Mouse (Mus musculus) midbrain, embryonic 12.5 days (tissue): Measurements from ENCODE around the gene Chka. TPM values are rescaled to one million over a fixed set of nuclear protein-coding genes. Genes with fewer than 3 reads are reported as not detected.

Experiments
- ATAC-seq: fragments of 200-750 bp; cut with Nextera tagmentation; 2 replicates; pipeline ENCODE4 v1.8.0; 2017; ENCODE audit warnings: low read depth, moderate TSS enrichment, moderate library complexity; ENCODE audit not compliant: low FRiP score
- H3K27ac ChIP-seq: fragments of 300-500 bp; sonication (generic); replicated peaks from 2 replicates; pipeline ENCODE4 v1.5.1; 2016; ENCODE audit warnings: mild to moderate bottlenecking
- H3K27me3 ChIP-seq: fragments of 300-500 bp; sonication (generic); 2 replicates; pipeline ENCODE4 v1.6.1; 2016; ENCODE audit warnings: mild to moderate bottlenecking
- H3K36me3 ChIP-seq: fragments of 300-500 bp; sonication (generic); 2 replicates; pipeline ENCODE4 v1.6.1; 2016
- H3K4me1 ChIP-seq: fragments of 300-500 bp; sonication (generic); 2 replicates; pipeline ENCODE4 v1.6.1; 2016
- H3K4me2 ChIP-seq: fragments of 300-500 bp; sonication (generic); replicated peaks from 2 replicates; pipeline ENCODE4 v1.6.1; 2016; ENCODE audit warnings: mild to moderate bottlenecking, moderate library complexity
- H3K4me3 ChIP-seq: fragments of 300-500 bp; sonication (generic); 2 replicates; pipeline ENCODE4 v1.5.1; 2016; ENCODE audit warnings: mild to moderate bottlenecking
- H3K9ac ChIP-seq: fragments of 300-500 bp; sonication (generic); replicated peaks from 2 replicates; pipeline ENCODE4 v1.6.1; 2016; ENCODE audit warnings: mild to moderate bottlenecking, moderate library complexity
- H3K9me3 ChIP-seq: fragments of 300-500 bp; sonication (generic); 2 replicates; pipeline ENCODE4 v1.6.1; 2016; ENCODE audit warnings: mild to moderate bottlenecking
- WGBS: fragments of 180-500 bp; shearing (Covaris S2); methylation state at CpG from one replicate; pipeline ENCODE4 v1.1.7; 2016; 5-methylcytosine and 5-hydroxymethylcytosine counted together
- polyA plus RNA-seq: library from polyadenylated mRNA; unstranded; fragments of >200 nt; fragmentation: Nextera tagmentation; extraction: Ambion mirVana; gene quantifications from 2 replicates; pipeline ENCODE4 v1.2.1, GENCODE M21; 2016

The Chka gene
- polyA plus RNA-seq, 1 experiment from 2014 or later: 73.9 TPM

- Histone ChIP-seq H3K9ac (no peak overlapping the region), H3K27me3 (no peaks in the 10 kb centered on the region), H3K27ac (peak overlapping the region; percentile 69), H3K4me2 (no peak overlapping the region), H3K4me1 (peaks cover 11% of the 10 kb centered on the region), H3K36me3 (peaks cover 61% of the 10 kb centered on the region), H3K4me3 (no peak overlapping the region), H3K9me3 (no peaks in the 10 kb centered on the region)
- 91% methylated on average over 10 of the region's 10 CpGs for WGBS
- no peak for ATAC-seq
These were observed 44.6 kb downstream of the Chka start for GRCm38 (mm10) chr19:3896208-3896607.

- H3K4me1 ChIP-seq: peaks cover 11% of the 10 kb centered on the region
- H3K4me2 ChIP-seq: no peak overlapping the region
- H3K36me3 ChIP-seq: peaks cover 48% of the 10 kb centered on the region
- H3K27me3 ChIP-seq: no peaks in the 10 kb centered on the region
- no peaks in the 10 kb centered on the region for H3K9me3 ChIP-seq
- no peak for ATAC-seq
- no peak overlapping the region for H3K27ac ChIP-seq
- WGBS: 96% methylated on average over 5 of the region's 5 CpGs
- H3K4me3 ChIP-seq: no peak overlapping the region
- no peak overlapping the region for H3K9ac ChIP-seq
These were observed 46.0 kb downstream of the Chka start for GRCm38 (mm10) chr19:3897557-3897956.

- WGBS: 80% methylated on average over 7 of the region's 7 CpGs
- Histone ChIP-seq H3K9ac (no peak overlapping the region), H3K4me1 (peaks cover 11% of the 10 kb centered on the region), H3K4me2 (no peak overlapping the region), H3K36me3 (peaks cover 34% of the 10 kb centered on the region), H3K9me3 (no peaks in the 10 kb centered on the region), H3K4me3 (no peak overlapping the region), H3K27ac (no peak overlapping the region), H3K27me3 (no peaks in the 10 kb centered on the region)
- no peak for ATAC-seq
These were observed 47.4 kb downstream of the Chka start for GRCm38 (mm10) chr19:3898952-3899351.

GRCm38 (mm10) chr19:3899618-3900017, 48.0 kb downstream of the Chka start:
- H3K4me2 ChIP-seq: no peak overlapping the region
- no peak overlapping the region for H3K9ac ChIP-seq
- no peak overlapping the region for H3K27ac ChIP-seq
- 95% methylated on average over 4 of the region's 4 CpGs for WGBS
- peaks cover 28% of the 10 kb centered on the region for H3K36me3 ChIP-seq
- no peak for ATAC-seq
- H3K27me3 ChIP-seq: no peaks in the 10 kb centered on the region
- H3K4me3 ChIP-seq: no peak overlapping the region
- no peaks in the 10 kb centered on the region for H3K9me3 ChIP-seq
- peaks cover 11% of the 10 kb centered on the region for H3K4me1 ChIP-seq

GRCm38 (mm10) chr19:3902966-3903365, 51.4 kb downstream of the Chka start:
- 72% methylated on average over 12 of the region's 12 CpGs for WGBS
- H3K4me2 ChIP-seq: no peak overlapping the region

GRCm38 (mm10) chr19:3903648-3904362, 52.2 kb downstream of the Chka start:
- Histone ChIP-seq H3K27ac (no peak overlapping the region), H3K36me3 (peaks cover 8% of the 10 kb centered on the region; the same call in 1 of the 2 replicates), H3K27me3 (peaks cover 19% of the 10 kb centered on the region), H3K4me2 (no peak overlapping the region), H3K9ac (no peak overlapping the region), H3K9me3 (no peaks in the 10 kb centered on the region), H3K4me3 (no peak overlapping the region), H3K4me1 (peaks cover 18% of the 10 kb centered on the region)
- no peak for ATAC-seq
- WGBS: 53% methylated on average over 25 of the region's 25 CpGs

More at GRCm38 (mm10) chr19:3902966-3903365, 51.4 kb downstream of the Chka start:
- H3K27me3 ChIP-seq: peaks cover 19% of the 10 kb centered on the region
- H3K4me3 ChIP-seq: no peak overlapping the region
- ATAC-seq: no peak
- H3K9me3 ChIP-seq: no peaks in the 10 kb centered on the region
- peaks cover 18% of the 10 kb centered on the region for H3K4me1 ChIP-seq
- H3K27ac ChIP-seq: no peak overlapping the region
- no peak overlapping the region for H3K9ac ChIP-seq
- H3K36me3 ChIP-seq: no peaks in the 10 kb centered on the region

- no peak for ATAC-seq
- 69% methylated on average over 10 of the region's 10 CpGs for WGBS
- Histone ChIP-seq H3K4me1 (peaks cover 18% of the 10 kb centered on the region), H3K9me3 (no peaks in the 10 kb centered on the region), H3K4me3 (no peak overlapping the region), H3K9ac (no peak overlapping the region), H3K27me3 (peaks cover 19% of the 10 kb centered on the region), H3K4me2 (no peak overlapping the region), H3K27ac (no peak overlapping the region), H3K36me3 (peaks cover 13% of the 10 kb centered on the region; the same call in 1 of the 2 replicates)
These were observed 52.7 kb downstream of the Chka start for GRCm38 (mm10) chr19:3904363-3904675.

GRCm38 (mm10) chr19:3905261-3905969, 53.8 kb downstream of the Chka start:
- no peak overlapping the region for H3K9ac ChIP-seq
- H3K36me3 ChIP-seq: peaks cover 24% of the 10 kb centered on the region
- no peak overlapping the region for H3K4me3 ChIP-seq
- WGBS: 50% methylated on average over 6 of the region's 6 CpGs
- peaks cover 18% of the 10 kb centered on the region for H3K4me1 ChIP-seq
- H3K27ac ChIP-seq: no peak overlapping the region
- H3K27me3 ChIP-seq: peaks cover 19% of the 10 kb centered on the region
- H3K9me3 ChIP-seq: no peaks in the 10 kb centered on the region
- no peak overlapping the region; the same call in 1 of the 2 replicates for H3K4me2 ChIP-seq
- no peak for ATAC-seq

GRCm38 (mm10) chr19:3906326-3906725, 54.8 kb downstream of the Chka start:
- Histone ChIP-seq H3K4me1 (peaks cover 18% of the 10 kb centered on the region), H3K4me2 (peak overlapping the region; percentile 67), H3K36me3 (peaks cover 31% of the 10 kb centered on the region), H3K27me3 (peaks cover 19% of the 10 kb centered on the region), H3K9ac (peak overlapping the region; percentile 52; the same call in 1 of the 2 replicates), H3K27ac (no peak overlapping the region), H3K4me3 (peak overlapping the region; percentile 45), H3K9me3 (no peaks in the 10 kb centered on the region)
- 43% methylated on average over 10 of the region's 10 CpGs for WGBS
- ATAC-seq: no peak

- Histone ChIP-seq H3K4me2 (peak within 1 kb of the TSS; percentile 67), H3K27me3 (peaks cover 19% of the 10 kb centered on the region), H3K27ac (no peak within 1 kb of the TSS), H3K4me1 (peaks cover 25% of the 10 kb centered on the region), H3K9me3 (no peaks in the 10 kb centered on the region), H3K9ac (peak within 1 kb of the TSS; percentile 52), H3K36me3 (peaks cover 33% of the 10 kb centered on the region), H3K4me3 (peak within 1 kb of the TSS; percentile 45)
- WGBS: 7% methylated on average over 36 of the region's 36 CpGs
- ATAC-seq: peak; percentile 55; the same call in 1 of the 2 replicates
These were observed 55.5 kb downstream of the Chka start, which contains the start of gene Tcirg1 for GRCm38 (mm10) chr19:3906795-3907786. Gene Tcirg1 (minus strand): TSS chr19:3907133.

- Histone ChIP-seq H3K4me3 (no peak overlapping the region), H3K27me3 (peaks cover 19% of the 10 kb centered on the region), H3K9me3 (no peaks in the 10 kb centered on the region), H3K9ac (no peak overlapping the region), H3K27ac (no peak overlapping the region), H3K4me2 (no peak overlapping the region), H3K36me3 (peaks cover 33% of the 10 kb centered on the region), H3K4me1 (peaks cover 27% of the 10 kb centered on the region)
- 85% methylated on average over 8 of the region's 8 CpGs for WGBS
- ATAC-seq: no peak
These were observed 56.5 kb downstream of the Chka start for GRCm38 (mm10) chr19:3907876-3908660.
